Mouse (Mus musculus) hindlimb bud, embryonic 11.5 days (tissue): ENCODE measurements around the gene Slc25a25.

ENCODE experiments used
- DNase-seq: peaks from one replicate; pipeline ENCODE4 v3.0.0-alpha.2; 2012; ENCODE audit warnings: low read depth, low spot score; ENCODE audit errors: extremely low spot score

Gene Slc25a25

DNA sequence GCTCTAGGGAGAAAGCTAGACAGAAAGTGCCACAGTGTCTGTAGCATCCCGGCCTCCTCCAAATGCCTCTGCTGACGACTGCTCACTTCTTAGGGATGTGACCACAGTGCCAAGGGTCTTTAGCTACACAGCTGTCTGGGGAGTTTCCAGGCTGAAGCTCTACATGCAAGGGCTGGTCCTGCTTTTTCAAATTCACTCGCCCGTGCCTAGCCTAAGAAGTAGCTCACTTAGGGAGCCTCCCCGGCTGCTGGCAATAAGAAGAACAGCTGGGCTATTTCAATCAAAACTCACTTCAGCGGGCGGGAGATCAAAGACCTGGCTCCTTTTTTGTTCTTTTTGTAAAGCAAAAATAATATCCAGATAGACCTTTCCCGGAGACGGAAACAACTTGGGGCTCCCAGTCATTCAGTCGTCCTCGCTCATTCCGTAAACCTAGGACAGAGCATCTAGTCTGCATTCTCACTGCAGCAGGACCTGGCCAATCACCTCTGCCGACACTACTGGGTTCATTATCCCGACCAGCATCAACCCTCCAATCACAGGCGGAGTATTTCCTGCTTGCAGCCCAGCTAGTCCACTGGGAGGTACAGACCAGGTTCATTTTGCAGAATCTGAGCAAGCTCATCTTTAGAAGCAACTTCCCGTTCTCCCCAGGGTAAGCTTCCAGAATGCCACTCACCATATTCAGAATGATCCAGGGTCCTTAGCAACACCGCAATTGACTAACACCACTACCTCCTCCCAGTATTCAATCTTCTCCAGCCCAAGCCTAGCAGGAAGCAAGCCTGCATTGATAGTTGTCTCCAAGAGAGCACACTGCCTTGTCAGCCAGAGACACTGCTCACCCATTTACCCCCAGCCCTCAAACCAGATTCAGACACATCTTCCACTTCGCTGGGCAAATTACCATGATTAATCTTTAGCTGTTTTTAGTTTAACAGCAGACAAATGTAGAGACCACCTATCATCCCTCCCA, 20.3 kb downstream of the Slc25a25 start:
- DNase-seq: peak; percentile 92

DNA sequence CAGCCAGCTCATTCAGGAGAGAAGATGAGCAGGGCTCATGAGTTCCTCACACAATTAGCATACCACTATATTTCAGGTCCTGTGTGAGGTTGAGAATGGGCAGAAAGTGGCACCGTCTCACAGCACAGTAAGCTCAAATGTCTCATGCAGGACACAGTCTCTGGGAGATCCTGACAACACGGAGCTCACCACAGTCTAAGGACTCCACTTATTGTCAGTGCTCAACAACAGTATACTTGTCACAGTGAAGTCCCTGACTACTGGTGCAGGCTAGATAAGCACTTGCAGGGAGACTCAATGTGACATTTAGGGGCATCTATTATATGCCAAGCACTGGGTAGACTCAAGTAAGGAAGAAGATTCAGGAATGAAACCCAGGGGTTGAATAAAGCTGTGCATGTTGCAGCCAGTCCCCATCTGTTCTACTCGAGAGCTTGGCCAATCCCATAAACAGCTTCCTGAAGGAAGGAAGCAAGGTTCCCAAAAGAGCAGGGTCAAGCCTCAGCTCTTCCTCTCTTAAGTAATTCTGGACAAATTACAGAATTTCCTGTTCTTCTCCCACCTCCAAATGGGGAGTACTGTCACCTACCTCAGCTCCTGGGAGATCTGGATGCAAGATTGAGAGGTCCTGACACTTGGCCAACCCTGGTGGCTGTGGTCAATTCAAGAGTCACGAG, 21.9 kb downstream of the Slc25a25 start:
- DNase-seq: no peak

DNA sequence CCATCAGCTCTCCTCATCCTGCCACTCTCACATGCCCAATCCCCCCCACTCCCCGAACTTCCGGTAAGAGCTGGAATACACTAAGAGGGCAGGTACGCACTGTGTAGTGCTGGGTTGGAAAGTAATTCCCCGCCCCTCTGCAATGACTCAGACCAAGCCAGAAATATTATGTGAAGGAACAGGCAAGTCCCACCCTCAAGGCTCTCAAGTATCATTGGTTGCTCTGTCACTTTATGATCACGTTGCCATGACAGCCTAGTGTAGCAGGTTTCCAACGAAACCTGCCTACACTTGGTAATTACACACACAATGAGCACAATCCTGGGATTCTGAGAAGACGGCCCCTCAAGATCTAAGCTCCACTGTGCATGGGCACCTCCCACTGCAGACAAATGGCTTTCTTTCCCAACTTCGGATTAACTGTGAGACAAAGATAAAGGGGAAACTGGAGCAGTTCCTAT, 23.0 kb downstream of the Slc25a25 start:
- DNase-seq: no peak

DNA sequence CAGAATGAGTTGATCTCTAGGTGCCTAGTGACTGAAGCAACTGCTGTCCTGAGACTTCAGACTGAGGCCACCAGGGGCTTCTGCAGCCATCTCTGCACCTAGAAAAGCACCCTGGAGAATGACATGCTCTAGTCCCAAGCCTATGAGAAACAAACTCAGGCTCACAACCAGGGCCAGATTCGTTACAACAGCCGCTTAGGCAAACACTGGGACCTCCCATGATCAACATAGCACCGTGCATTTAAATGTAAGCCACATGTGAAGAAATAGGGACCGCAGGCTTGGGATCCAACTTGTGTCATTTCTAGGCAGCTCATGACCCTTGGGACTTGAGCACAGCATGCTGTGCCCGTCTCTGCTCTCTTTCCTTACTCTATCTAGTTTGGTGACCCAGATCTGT, 23.5 kb downstream of the Slc25a25 start:
- no peak for DNase-seq

DNA sequence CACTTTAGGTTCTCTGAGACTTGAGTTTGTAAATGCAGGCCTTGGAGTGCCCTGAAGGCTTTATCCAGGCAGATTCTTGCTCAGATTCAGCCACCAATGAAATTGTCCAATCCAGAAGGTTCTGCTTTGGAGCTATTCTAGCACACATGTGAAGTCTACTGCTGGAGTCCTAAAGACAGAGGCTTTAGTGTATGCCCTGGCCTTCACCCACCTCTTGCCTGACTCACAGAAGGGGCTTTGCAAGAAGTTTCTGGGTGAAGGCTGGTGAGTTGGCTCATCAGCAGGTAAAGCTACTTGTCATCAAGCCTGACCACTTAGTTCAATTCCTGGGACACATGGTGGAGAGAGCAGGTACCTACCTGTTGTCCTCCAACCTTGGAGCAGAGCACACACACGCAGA, 25.1 kb downstream of the Slc25a25 start:
- DNase-seq: no peak

DNA sequence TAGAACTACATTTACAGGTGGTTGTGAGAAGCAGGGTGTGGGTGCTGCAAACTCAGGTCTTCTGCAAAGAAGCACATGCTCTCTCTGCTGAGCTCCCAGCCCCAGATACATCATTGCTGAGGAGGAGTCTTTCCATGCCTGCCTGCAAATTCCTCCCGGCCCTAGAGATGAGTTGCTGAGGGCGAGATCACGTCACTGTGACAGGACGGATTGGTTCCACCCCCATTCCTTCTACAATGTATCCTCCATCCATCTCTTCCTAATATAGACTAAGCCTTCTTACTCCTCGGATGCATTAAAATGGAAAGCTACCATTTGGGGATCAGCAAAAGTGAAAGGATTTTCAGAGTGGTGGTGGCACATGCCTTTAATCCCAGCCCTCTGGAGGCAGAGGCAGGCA, 25.7 kb downstream of the Slc25a25 start:
- DNase-seq: no peak

DNA sequence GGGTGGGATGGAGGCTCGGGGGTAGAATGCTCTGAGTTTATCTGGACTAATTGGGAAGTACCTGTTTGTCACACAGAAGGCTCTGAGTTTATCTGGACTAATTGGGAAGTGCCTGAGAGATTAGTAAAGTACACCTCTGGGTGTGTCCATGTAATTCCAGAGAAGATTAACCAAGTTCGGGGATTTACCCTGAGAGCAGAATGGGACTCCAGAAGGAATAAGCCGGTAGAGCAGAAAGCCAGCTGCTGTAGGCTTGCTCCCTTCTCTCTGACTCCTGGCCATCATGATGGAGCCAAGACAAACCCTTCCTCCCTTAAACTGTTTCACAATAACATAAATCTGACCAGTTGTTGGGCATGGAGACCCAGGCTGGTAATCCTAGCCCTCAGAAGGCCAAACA, 26.4 kb downstream of the Slc25a25 start:
- no peak for DNase-seq

DNA sequence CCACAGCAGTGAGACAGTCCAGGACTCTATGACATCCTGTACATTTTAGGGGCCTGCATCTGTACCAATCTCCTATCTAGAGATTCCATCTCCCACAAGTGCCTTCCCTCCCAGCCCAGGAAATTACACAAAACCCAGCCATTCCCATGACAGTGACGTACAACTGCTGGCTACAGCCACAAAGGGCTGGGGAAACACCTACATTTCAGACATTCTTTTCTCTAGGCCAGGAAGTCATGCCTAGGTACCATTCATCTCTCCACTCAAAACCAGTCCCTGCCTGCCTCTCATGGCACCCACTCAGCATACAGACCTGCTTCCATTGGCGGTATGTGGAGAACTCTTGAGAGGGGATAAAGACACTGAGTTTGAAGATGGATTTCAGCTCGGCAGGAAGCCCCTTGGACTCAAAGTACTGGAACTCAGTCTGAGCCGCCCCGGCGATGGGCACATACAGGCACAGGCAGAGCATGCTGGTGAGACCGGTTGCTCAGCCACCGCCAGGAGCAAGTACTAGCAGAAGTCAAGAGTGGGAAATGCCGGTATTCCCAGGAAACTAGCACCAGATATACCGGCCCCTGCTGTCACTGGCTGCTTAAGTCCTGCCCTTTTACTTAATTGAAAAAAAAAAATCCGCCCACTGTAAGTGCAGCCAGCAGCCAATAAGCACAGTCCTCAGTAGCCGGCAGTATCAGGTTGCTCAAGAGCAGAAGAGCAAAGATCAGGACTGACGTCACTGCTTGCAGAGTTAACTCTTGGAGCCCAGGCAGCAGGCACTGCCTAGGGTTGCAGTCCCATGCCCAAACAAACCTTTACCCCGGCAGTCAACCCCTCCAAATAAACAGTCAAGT, 27.5 kb downstream of the Slc25a25 start:
- DNase-seq: peak; percentile 77

DNA sequence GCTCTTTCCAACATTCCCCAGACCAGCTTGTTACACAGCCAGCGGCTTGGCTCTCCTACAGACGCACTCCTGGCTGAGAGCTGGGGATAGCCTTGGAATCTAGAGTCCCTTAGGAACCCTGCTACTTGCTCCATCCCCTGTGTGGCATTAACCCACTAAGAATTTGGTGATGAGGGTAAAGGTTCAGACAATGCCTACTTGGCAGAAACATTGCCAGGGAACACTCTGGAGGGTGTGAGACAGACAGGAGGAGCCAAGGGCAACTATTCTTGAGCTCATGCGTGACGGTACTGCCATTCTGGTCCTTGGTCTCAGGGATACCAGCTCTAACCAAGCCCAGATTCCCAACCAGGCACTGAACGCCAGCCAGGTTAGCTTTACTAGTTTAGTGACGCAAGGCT, 29.4 kb downstream of the Slc25a25 start:
- DNase-seq: no peak

DNA sequence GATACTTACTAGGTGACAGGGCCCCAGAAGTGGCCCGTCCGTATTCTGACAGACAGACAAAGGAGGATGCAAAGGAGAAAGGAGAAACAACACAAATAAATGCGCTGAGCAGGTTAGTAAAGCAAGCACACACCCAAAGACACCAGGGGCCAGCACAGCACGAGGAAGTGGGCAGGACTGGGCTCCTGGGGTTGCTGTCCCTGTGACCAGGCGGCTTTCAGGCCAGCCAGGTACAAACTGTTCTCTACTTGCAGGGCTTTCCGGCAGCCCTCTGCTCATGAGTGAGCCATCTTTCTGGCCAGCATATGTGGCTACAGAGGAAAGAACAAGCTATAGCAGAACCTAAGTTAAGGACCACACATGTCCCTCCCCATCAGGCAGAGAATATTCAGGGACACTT, 30.6 kb downstream of the Slc25a25 start:
- DNase-seq: no peak

DNA sequence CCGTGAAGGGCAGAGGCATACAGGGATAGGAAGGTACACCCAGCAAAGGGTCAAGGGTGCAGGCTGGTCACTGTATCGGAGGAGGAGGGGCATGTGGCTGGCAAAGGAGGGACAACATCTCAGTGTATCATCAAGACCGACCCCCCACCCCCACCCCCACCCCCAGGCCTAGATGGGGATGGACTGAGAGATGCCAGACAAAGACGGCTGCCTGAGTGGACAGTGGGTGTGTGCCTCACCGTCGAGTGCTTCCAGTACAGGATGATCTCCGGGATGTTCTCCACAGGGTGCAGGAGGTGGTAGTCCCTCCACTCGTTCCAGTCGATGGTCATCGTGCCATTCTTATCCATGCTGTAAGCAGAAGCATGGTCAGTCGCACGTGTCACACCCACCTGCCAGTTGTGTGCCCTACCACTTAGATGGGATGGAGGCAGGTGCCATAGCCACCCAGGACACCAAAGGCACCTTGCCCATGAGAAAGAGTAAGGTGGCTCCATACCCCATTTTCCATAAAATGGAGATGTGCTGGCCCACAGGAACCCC, 31.1 kb downstream of the Slc25a25 start:
- no peak for DNase-seq

DNA sequence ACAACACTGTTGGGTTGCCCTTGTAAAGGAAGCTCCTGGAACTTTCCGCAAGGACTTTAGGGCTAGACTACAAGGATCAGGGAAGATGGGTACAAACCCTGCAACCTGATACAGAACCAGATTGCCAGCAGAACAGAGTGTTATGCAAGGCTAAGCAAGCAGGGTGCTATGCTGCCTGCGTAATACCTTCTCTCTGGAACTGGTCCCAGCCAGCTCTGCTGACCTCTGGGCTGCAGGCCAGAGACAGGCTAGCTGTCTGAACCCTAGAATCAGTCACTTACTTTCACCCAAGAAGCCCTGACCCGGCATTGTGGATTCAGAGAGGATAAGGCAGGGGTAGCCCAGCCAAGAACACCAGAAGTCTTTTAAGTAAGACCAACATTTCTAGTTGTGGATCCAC, 31.9 kb downstream of the Slc25a25 start:
- DNase-seq: no peak

DNA sequence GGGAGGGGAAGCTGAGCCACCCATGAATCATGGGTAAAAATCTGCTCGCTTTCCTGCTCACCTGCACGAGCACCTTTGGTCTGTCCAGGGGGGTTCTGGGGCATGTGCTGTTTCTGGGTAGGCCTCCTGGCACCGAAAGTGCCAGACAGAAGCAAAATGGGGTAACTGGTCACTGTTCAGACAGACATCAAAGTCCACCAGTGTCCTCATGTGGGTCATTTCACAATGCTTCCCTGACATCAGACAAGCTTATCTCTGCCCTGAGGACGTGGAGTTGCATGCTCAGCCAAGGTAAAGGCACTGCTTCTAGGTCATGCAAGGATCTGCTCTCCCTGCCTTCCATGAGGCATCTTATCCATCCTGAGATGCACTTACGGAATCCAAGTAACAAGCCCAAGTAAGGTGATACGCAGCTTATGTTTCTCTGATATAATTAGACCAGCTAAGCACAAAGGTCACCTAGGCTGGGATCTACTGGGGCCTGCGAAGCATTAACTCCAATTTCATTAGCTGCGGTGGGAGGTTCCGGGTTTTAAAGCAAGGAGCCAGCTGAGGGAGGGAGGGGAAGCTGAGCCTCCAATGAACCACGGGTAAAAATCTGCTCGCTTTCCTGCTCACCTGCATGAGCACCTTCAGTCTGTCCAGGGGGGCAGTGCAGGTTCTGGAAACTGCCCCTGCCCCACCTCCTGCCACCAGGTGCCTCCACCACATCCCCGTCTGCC, 32.7 kb downstream of the Slc25a25 start:
- no peak for DNase-seq

DNA sequence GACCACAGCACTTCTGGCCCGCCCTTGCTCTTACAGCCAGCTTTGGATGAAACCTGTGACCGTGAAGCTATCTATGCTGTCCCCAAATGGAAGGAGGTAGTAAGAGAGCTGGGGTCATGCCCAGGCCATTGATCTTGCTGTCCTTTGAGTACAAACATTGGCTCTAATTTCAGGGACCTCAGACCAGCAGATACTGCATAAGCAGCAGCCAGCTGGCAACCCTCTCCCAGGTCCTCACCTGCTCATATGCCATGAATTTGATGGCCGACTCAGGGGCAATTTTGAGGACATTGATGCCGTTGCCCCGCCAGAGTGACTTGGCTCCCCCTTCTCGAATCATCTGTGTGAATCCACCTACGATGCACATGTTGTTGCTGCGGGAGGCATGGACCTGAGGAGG, 33.8 kb downstream of the Slc25a25 start:
- DNase-seq: no peak

DNA sequence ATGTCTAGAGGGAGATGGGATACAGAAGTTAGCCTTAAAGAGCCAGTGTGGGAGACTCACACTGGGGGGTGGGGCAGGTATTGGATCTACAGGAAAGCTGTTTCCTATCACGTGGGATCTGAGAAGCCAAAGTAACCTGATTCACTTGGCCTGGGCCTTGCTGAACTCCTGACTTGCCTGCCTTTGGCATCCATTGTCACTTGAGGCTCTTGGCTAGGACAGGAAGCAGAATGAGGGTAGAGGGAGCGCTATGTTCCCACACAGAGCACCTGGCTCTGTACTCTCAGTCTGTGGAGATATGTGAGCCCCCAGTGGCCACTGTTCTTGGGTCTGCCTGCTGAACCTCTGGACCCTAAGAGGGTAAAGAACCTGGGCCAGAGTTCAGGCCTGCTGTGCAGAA, 34.7 kb downstream of the Slc25a25 start:
- DNase-seq: no peak

DNA sequence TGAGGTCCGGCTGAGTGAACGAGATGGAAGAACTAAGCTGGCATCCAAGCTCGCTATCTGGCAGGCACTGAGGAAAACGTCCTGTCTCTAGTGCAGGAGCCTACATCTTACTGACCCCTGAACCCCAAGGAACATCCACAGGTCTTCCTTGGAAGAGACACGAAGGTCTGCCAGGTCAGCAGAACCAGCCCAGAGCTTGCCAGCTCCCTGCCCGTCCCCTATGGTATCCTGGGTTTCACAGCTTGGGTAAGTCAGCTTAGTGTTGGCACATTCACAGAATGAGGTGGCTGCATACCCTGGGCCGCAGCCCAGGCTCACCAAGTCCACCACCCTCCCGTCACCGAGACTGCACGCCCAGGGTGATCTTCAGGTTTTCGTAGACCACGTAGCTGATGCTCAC, 35.4 kb downstream of the Slc25a25 start:
- DNase-seq: no peak

DNA sequence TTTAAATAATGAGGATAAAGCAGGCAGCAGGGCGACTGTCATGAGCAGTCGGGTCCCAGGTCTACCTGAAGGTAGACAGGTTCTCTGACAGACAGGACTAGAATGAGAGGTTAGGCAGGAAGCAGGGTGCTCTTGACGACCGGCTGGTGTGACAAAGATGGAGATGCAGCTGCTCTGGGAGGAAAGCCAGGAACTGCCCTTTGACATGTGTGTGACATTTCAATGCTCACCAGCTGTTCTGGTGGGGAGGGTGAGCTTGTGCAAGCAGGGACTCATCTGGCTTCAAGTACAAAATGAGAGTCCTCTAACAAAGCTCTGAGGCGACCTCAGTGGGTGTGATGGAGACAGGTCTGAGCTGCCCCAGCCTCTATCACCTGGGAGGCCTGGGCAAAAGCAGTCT, 37.3 kb downstream of the Slc25a25 start:
- DNase-seq: no peak

DNA sequence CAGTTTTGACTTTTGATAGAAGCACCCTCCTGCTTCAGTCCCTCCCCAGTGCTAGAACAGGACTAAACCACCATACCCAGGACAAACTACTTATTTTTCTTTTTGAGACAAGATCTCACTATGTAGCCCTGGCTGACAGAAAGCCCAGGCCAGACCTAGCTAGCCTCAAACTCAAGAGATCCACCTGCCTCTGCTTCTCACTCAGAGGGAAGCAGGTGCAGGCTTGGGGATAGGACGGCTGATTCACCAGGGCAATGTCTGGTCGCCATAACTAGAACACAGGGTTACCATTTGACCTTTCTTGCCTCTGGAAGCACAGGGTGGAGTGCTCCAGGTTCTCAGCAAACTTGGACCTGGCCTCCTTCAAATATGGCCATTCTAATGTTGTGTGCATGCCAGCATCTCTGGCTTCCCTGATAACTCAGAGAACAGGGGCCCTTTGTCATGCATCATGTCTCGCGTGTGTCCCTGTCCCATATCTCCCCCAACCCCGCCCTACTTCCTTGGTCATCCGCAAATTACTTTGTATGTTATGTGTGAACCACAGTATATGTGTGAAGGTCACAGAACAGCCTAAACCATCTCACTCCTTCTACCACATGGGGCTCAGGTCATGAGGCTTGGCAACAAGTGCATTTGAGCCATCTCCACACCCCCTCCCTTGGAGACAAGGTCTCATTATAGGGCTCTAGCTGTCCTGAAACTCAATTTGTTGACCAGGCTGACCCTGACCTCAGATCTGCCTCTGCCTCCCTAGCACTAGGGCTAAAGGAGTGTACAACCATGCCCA, 38.3 kb downstream of the Slc25a25 start:
- DNase-seq: no peak

DNA sequence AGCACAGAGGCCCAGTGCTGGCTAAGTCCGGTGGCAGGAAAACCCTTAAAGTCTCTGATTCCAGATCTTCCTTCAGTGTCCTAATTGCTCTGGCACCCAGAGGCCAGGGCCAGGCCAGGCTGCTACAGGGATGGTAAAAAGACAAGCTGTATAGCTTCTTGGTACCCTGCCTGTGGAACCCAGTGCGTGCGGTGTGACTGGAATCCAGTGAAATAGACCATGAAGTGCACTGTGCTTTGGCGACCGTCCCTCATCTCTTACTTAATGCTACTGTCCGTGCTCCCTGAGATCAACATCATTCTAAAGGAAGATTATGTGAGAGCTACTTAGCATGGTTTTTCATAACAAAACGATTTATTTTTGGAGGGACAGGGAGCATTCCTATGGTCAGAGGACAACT, 39.8 kb downstream of the Slc25a25 start:
- DNase-seq: no peak
